Mouse (Mus musculus): ENCODE data around the gene Cnksr2. TPM values are rescaled to one million over a fixed set of nuclear protein-coding genes. Genes with fewer than 3 reads are reported as not detected.

Cnksr2 gene
- polyA plus RNA-seq, 1 experiment from 2014 or later = 7.7 TPM

DNA sequence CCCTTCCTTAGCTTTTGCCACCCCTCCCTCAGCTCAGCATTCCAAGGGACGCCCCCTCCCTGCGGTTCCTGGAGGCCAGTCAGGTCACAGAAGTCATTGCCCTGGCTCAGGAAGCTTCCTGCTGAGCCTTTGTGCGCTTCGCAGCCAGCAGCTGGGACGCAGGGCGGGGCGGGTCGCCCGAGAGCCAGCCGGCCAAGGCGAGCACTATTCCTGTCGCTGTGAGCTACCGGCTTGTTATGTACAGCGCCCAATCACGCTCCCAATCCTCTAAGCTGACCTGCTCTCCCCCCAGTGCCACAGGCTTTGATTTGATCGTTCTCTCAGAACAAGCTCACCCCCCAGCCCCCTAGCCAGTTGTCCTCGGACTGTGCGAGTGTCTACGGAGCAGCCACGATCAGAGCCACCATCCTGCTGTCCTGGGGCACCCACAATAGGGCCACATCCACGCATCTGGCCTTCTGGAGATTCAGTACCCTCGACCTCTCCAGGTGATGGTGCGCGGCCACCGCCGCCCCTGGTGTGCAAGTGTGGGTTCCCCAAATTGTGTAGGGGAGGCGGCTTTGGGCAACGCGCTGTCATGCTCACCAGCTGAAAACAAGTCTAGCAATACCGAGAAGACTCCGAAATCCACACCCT, 225.4 kb downstream of the Cnksr2 start:
- Histone ChIP-seq H3K4me2 (replicated peaks) (peak overlapping the region; percentile 55), H3K36me3 (no peaks in the 10 kb centered on the region), H3K4me3 (replicated peaks) (peak overlapping the region; percentile 28), H3K4me1 (replicated peaks) (peaks cover 8% of the 10 kb centered on the region; the same call in 1 of the 2 replicates), H3K27ac (no peak overlapping the region), H3K9me3 (no peaks in the 10 kb centered on the region), H3K27me3 (peaks cover 9% of the 10 kb centered on the region; the same call in 1 of the 2 replicates), H3K9ac (replicated peaks) (0 out of 2 replicates have a peak overlapping the region, but pooled peaks have one; percentile 39)
- ATAC-seq = peak; percentile 84
- 21% methylated on average over 30 of the region's 31 CpGs for WGBS

DNA sequence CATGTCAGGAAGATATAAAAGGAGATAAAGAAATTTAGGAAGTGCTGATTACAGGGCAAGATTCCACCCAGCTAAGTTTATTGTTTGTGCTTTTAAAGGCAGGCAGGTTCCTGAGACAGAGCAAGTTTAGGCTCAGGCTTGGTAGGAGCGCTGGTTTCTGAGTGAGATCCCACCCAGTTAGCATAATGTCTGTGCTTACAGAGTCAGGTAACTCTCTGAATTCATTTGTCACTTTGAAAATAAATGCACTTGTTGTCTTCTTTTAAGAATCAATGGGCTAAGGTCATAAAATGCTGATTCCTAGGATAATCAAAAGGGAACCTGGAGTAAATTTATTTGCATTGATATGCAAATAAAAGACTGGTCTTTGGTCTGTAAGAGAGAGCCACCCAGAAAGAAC, 233.4 kb downstream of the Cnksr2 start:
- no peak overlapping the region for H3K4me3 ChIP-seq (replicated peaks)
- no peaks in the 10 kb centered on the region for H3K9me3 ChIP-seq
- H3K4me1 ChIP-seq (replicated peaks) = no peaks in the 10 kb centered on the region
- no peak overlapping the region for H3K4me2 ChIP-seq (replicated peaks)
- 57% methylated on average over 1 of the region's 1 CpGs for WGBS
- H3K36me3 ChIP-seq = no peaks in the 10 kb centered on the region
- no peaks in the 10 kb centered on the region for H3K27me3 ChIP-seq
- no peak for ATAC-seq
- no peak overlapping the region for H3K27ac ChIP-seq
- no peak overlapping the region for H3K9ac ChIP-seq (replicated peaks)

DNA sequence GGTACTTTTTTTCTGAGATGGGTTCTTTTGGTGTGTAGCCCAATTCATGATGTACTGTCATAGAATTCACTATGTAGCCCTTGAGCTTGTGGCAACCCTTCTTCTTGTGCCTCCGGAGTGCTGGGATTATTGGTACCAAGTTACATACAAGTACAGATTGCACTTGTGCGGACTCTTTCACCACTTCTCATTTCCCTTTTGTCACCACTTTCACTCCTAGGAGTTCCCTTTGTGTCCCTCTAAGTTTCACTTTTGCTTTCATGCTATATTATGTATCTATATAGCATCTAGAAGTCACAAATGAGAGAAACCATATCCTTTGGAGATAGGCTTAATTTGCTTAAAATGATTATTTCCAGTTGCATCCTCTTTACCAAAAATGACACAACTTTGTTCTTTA, 241.4 kb downstream of the Cnksr2 start:
- H3K4me3 ChIP-seq (replicated peaks) = no peak overlapping the region

More for the DNA sequence above, 241.4 kb downstream of the Cnksr2 start:
- H3K9me3 ChIP-seq = no peaks in the 10 kb centered on the region
- no peak overlapping the region for H3K27ac ChIP-seq
- H3K4me1 ChIP-seq (replicated peaks) = no peaks in the 10 kb centered on the region
- H3K9ac ChIP-seq (replicated peaks) = no peak overlapping the region
- H3K4me2 ChIP-seq (replicated peaks) = no peak overlapping the region
- H3K36me3 ChIP-seq = no peaks in the 10 kb centered on the region
- H3K27me3 ChIP-seq = no peaks in the 10 kb centered on the region
- 93% methylated on average over 2 of the region's 2 CpGs for WGBS
- ATAC-seq = no peak

Other genes starting within 250 kb of the Cnksr2 start
- 2.3 and 2.6 TPM in 2 replicates for gene Klhl34, start 224.9 kb downstream of the Cnksr2 start, polyA plus RNA-seq (2015; fragmentation: Nextera tagmentation; extraction: Ambion mirVana)

Measured in midbrain, embryonic 13.5 days (tissue).